In the genomic region with DNA sequence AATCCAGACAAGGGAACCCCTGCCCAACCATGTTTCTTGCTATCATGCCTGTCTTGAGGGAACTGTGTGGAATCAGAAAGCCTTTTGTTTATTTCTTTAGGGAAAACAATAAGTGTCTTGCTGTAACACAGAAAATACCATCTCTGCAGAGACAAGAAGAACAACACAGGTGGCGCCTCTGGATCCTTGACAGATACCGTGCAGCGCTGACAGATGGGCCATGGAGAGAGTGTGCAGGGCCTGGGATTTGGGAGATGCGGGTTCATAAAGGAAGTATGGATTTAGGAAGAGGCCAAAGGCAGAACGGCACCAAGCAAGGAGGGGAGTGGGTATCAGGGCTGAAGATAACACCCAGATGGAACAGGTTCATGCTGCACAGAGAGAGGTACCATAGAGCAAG, we compare ENCODE assay signal across 14 mouse cellular contexts.
"Had no signal": no experiment of that assay in that cellular context is flagged by ENCODE, and none has a peak within 500 bp of the region (broad histone marks: within the 10 kb centered on the region; RNA-seq: fewer than 3 reads in every experiment).

No protein-coding gene starts in this region.

- H3K4me3 ChIP-seq: limb, embryonic 10.5 days; midbrain, embryonic 10.5 days; neural tube, embryonic 13.5 days had no signal

- ATAC-seq: midbrain, embryonic 16.5 days had no signal

- H3K9ac ChIP-seq: lung, embryonic 14.5 days; neural tube, embryonic 13.5 days had no signal

- H3K4me1 ChIP-seq: limb, embryonic 10.5 days; neural tube, embryonic 13.5 days had no signal

- H3K27me3 ChIP-seq: neural tube, embryonic 13.5 days had no signal

- H3K9me3 ChIP-seq: limb, embryonic 10.5 days; midbrain, embryonic 10.5 days; neural tube, embryonic 13.5 days had no signal

- H3K27ac ChIP-seq: kidney, postnatal 0 days; limb, embryonic 10.5 days; midbrain, embryonic 10.5 days; neural tube, embryonic 13.5 days had no signal

- DNase-seq: kidney, adult 9 months; kidney, postnatal 4 days; lung, embryonic 14.5 days; lung, postnatal 10 days; lung, postnatal 4 days; retina, postnatal 1 day; right cerebral cortex, postnatal 4 days; thymus, postnatal 36 days had no signal

- H3K4me2 ChIP-seq: liver, embryonic 11.5 days; lung, embryonic 14.5 days; neural tube, embryonic 13.5 days had no signal

- H3K36me3 ChIP-seq: limb, embryonic 10.5 days; midbrain, embryonic 10.5 days; neural tube, embryonic 13.5 days had no signal
